Mouse (Mus musculus) heart, embryonic 11.5 days (tissue): ENCODE measurements at regions not wholly inside any gene's neighbourhood (a gene's known extent, or its start where the extent isn't known, plus 50 kb on each side); places are given as distances from the start of the nearest gene placed in this dataset.

Experiments
- ATAC-seq: fragments of 200-750 bp; cut with Nextera tagmentation; replicated peaks from 2 replicates; pipeline ENCODE4 v1.8.0; 2017; ENCODE audit warnings: moderate library complexity; ENCODE audit not compliant: insufficient number of reproducible peaks, low FRiP score, low TSS enrichment
- H3K27ac ChIP-seq: fragments of 300-500 bp; sonication (generic); 2 replicates; pipeline ENCODE4 v1.5.1; 2014; ENCODE audit warnings: mild to moderate bottlenecking, low read depth, low read length
- H3K27me3 ChIP-seq: fragments of 300-500 bp; sonication (generic); 2 replicates; pipeline ENCODE4 v1.6.1; 2014; ENCODE audit warnings: mild to moderate bottlenecking, low read length, mixed read lengths; ENCODE audit not compliant: control insufficient read depth, insufficient read depth
- H3K36me3 ChIP-seq: fragments of 300-500 bp; sonication (generic); 2 replicates; pipeline ENCODE4 v1.6.1; 2014; ENCODE audit warnings: mild to moderate bottlenecking, low read length, moderate library complexity, mixed read lengths; ENCODE audit not compliant: control insufficient read depth, insufficient read depth
- H3K4me1 ChIP-seq: fragments of 300-500 bp; sonication (generic); 2 replicates; pipeline ENCODE4 v1.6.1; 2014; ENCODE audit warnings: low read length; ENCODE audit not compliant: control insufficient read depth, insufficient read depth
- H3K4me2 ChIP-seq: fragments of 300-500 bp; sonication (generic); 2 replicates; pipeline ENCODE4 v1.6.1; 2014; ENCODE audit warnings: mild to moderate bottlenecking, moderate library complexity
- H3K4me3 ChIP-seq: fragments of 300-500 bp; sonication (generic); 2 replicates; pipeline ENCODE4 v1.5.1; 2014; ENCODE audit warnings: low read depth, low read length
- H3K9ac ChIP-seq: fragments of 300-500 bp; sonication (generic); 2 replicates; pipeline ENCODE4 v1.6.1; 2014; ENCODE audit warnings: mild to moderate bottlenecking, low read depth, low read length, moderate library complexity
- H3K9me3 ChIP-seq: fragments of 300-500 bp; sonication (generic); replicated peaks from 2 replicates; pipeline ENCODE4 v1.6.1; 2016; ENCODE audit warnings: low read length; ENCODE audit not compliant: control insufficient read depth
- WGBS: fragments of 180-500 bp; shearing (Covaris S2); extraction: QIAGEN DNeasy Blood & Tissue Kit; methylation state at CpG from one replicate; pipeline ENCODE4 v1.1.7; 2014; ENCODE audit not compliant: insufficient replicate concordance; 5-methylcytosine and 5-hydroxymethylcytosine counted together

GRCm38 (mm10) chr10:23595541-23595940 is 191.5 kb downstream of the Rps12 start:
- Histone ChIP-seq H3K36me3 (no peaks in the 10 kb centered on the region), H3K9ac (no peak overlapping the region), H3K27me3 (no peaks in the 10 kb centered on the region), H3K4me2 (no peak overlapping the region), H3K9me3 (no peaks in the 10 kb centered on the region), H3K4me3 (no peak overlapping the region), H3K27ac (no peak overlapping the region), H3K4me1 (no peaks in the 10 kb centered on the region)
- WGBS, result 68% methylated on average over 3 of the region's 3 CpGs
- ATAC-seq, result no peak

GRCm38 (mm10) chr10:23580230-23580629 is 206.8 kb downstream of the Rps12 start:
- ATAC-seq, result no peak
- Histone ChIP-seq H3K9me3 (no peaks in the 10 kb centered on the region), H3K4me2 (no peak overlapping the region), H3K9ac (no peak overlapping the region), H3K36me3 (no peaks in the 10 kb centered on the region), H3K4me1 (no peaks in the 10 kb centered on the region), H3K27me3 (no peaks in the 10 kb centered on the region), H3K27ac (no peak overlapping the region), H3K4me3 (no peak overlapping the region)
- 77% methylated on average over 5 of the region's 5 CpGs for WGBS

DNA sequence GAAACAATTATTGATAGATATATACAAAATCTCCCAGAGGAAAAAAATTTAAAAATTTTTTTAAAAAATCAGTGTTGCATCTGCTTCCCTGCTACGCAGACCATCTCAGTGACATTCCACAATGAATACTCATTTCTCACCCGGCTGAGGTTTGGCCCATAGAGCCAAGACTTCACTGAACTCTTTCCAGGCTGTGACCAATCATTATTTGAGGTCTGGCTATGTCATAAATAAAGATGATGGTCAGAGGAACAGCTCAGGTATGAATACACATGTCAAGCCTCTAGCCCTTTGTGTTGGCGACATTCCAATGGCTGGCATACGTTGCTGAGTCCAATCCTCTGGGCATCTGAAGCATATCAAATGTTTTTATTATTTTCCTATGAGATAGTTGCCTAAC is 216.1 kb downstream of the Rps12 start:
- Histone ChIP-seq H3K27me3 (no peaks in the 10 kb centered on the region), H3K27ac (no peak overlapping the region), H3K4me2 (no peak overlapping the region), H3K9me3 (no peaks in the 10 kb centered on the region), H3K4me3 (no peak overlapping the region), H3K4me1 (no peaks in the 10 kb centered on the region), H3K9ac (no peak overlapping the region), H3K36me3 (no peaks in the 10 kb centered on the region)
- no peak for ATAC-seq
- WGBS, result 76% methylated on average over 4 of the region's 4 CpGs

DNA sequence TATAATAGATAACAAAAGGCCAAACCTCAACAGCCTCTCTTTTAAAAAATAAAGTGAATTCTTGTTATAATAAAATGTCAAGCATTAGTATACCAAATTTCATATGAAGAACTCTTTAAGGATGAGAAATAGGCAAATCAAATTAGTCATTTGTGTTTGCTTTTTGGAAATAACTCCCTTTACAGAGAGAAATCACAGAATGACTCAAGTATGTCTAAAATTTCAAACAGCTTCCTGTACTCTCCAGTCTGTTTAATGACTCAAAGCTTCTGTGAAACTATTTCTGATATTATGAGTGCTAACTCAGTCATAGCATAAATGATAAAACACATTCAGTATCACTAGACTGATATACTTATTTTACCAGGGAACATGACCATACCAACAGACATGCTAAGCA is 217.7 kb downstream of the Rps12 start:
- Histone ChIP-seq H3K27ac (no peak overlapping the region), H3K4me1 (no peaks in the 10 kb centered on the region), H3K9me3 (no peaks in the 10 kb centered on the region), H3K4me3 (no peak overlapping the region), H3K4me2 (no peak overlapping the region), H3K9ac (no peak overlapping the region), H3K36me3 (no peaks in the 10 kb centered on the region), H3K27me3 (no peaks in the 10 kb centered on the region)
- no peak for ATAC-seq

- Histone ChIP-seq H3K9ac (no peak overlapping the region), H3K36me3 (no peaks in the 10 kb centered on the region), H3K4me3 (no peak overlapping the region), H3K9me3 (no peaks in the 10 kb centered on the region), H3K4me1 (no peaks in the 10 kb centered on the region), H3K4me2 (no peak overlapping the region), H3K27ac (no peak overlapping the region), H3K27me3 (no peaks in the 10 kb centered on the region)
- no peak for ATAC-seq
- 69% methylated on average over 5 of the region's 5 CpGs for WGBS
These were observed 211.8 kb upstream of the Eya4 start for GRCm38 (mm10) chr10:23562273-23562885.

DNA sequence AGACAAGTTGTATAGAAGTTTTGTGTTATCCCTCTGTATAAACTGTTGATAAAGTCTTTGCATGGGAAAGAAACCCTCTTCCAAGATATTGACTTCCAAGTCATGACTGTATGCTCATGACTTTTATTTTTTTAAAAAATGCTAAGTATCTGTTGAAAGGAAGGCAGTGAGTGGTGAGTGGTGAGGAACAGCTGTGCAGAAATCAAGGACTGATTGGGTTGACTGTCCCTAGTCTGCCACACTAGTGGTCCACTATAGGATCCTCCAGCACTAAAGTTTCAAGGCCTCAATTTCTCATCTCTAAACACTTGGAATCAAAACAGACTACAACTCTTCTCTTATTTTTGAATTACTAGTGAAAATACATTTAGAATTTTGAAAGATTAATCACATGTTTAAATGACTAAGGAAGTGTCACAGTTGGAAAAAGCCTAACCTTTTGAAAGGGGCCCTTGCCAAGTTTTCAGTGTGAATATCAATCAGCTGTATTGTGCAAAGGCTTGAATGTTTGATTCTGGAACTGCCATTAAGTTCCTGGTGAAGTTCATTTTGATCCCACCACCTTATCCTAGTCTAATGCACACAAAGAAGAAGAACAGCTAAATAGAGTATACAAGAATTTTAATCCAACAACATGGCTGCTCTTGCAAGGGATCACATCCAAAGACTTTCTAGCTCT is 209.5 kb upstream of the Eya4 start:
- no peak overlapping the region for H3K27ac ChIP-seq
- no peak for ATAC-seq
- H3K4me1 ChIP-seq, result no peaks in the 10 kb centered on the region
- H3K9me3 ChIP-seq, result no peaks in the 10 kb centered on the region
- H3K27me3 ChIP-seq, result no peaks in the 10 kb centered on the region
- H3K36me3 ChIP-seq, result no peaks in the 10 kb centered on the region
- no peak overlapping the region for H3K4me3 ChIP-seq
- H3K9ac ChIP-seq, result no peak overlapping the region
- H3K4me2 ChIP-seq, result no peak overlapping the region

- 78% methylated on average over 3 of the region's 3 CpGs for WGBS
- no peak overlapping the region for H3K27ac ChIP-seq
- no peaks in the 10 kb centered on the region for H3K4me1 ChIP-seq
- H3K27me3 ChIP-seq, result no peaks in the 10 kb centered on the region
- H3K4me2 ChIP-seq, result no peak overlapping the region
- ATAC-seq, result no peak
- H3K9me3 ChIP-seq, result no peaks in the 10 kb centered on the region
- no peak overlapping the region for H3K4me3 ChIP-seq
- no peaks in the 10 kb centered on the region for H3K36me3 ChIP-seq
- no peak overlapping the region for H3K9ac ChIP-seq
These were observed 207.2 kb upstream of the Eya4 start for GRCm38 (mm10) chr10:23557828-23558227.

DNA sequence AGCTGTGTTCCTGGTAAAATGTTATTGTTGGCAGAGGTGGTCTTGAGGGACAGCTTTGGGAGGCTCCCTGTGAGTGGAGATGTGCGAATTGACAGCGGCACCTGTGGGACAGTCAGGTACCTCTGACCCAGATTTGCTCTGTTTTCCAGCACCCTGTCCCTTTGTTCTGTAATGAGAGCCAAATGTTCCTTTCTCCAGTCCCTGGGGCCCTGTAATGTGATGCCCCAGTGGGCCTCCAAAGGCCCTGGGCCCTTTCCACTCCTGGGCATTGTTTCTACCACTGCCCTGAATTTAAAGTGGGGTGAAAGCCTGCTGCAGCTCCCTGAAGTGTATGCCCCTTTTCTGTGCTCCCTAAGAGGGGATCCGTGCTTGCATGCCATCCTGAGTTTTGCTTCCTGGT is 198.6 kb upstream of the Eya4 start:
- Histone ChIP-seq H3K4me3 (no peak overlapping the region), H3K36me3 (no peaks in the 10 kb centered on the region), H3K27ac (no peak overlapping the region), H3K4me1 (peaks cover 5% of the 10 kb centered on the region; the same call in 1 of the 2 replicates), H3K9me3 (no peaks in the 10 kb centered on the region), H3K27me3 (no peaks in the 10 kb centered on the region), H3K9ac (no peak overlapping the region), H3K4me2 (no peak overlapping the region)
- ATAC-seq, result no peak
- 24% methylated on average over 3 of the region's 3 CpGs for WGBS

DNA sequence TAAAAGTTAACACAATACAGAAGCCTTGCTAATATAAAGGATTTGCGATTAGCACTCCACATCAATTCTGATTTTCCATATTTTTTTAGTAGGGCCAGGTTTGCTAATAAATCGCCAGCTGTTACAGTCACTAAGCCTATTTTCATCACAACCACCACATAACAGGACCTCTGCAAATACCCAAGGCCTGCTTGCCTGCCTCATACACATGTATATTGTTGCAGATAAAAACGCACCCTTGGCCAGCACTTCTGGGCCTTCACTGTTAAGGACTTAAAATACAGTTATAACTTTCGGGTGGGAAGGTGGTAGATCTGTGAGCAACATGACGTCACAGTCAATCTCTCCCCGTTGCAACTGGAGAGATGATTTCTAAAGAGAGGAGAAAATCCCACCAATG is 197.7 kb upstream of the Eya4 start:
- Histone ChIP-seq H3K27me3 (no peaks in the 10 kb centered on the region), H3K9ac (no peak overlapping the region), H3K27ac (no peak overlapping the region), H3K4me3 (no peak overlapping the region), H3K9me3 (no peaks in the 10 kb centered on the region), H3K4me1 (peaks cover 5% of the 10 kb centered on the region; the same call in 1 of the 2 replicates), H3K36me3 (no peaks in the 10 kb centered on the region), H3K4me2 (no peak overlapping the region)
- ATAC-seq, result no peak
- 72% methylated on average over 6 of the region's 6 CpGs for WGBS
